Mouse (Mus musculus): ENCODE measurements around the gene Mpp3. TPM values are rescaled to one million over a fixed set of nuclear protein-coding genes. Genes with fewer than 3 reads are reported as not detected.

The Mpp3 gene
- not detected in 4 replicates for total RNA-seq (2023; ENCODE audit: inconsistent age)

DNA sequence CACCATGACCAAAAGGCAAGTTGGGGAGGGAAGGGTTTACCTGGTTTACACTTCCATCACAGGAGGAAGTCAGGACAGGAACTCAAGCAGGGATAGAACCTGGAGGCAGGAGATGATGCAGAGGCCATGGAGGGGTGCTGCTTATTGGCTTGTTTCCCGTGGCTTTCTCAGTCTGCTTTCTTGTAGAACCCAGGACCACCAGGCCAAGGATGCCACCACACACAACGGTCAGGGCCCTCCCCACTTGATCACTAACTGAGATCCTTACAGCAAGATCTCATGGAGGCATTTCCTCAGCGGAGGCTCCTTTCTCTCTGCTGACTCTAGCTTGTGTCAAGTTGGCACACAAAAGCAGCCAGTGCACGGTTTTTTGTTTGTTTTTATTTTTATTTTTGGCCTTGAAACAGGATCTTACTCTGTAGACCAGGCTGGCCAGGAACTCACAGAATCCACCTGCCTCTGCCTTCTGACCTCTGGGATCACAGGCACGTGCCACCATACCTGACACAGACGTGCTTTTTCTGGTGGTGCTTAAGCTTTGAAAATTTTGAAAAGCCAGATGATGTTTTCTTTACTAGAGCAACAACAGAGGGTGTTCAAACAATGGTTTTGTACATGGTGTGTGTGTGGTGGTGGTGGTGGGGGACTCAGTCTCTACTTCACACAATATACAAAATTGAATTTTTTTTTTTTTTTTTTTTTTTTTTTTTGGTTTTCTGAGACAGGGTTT, at the start of gene Mpp3:
Mpp3 (minus strand) TSS at position 375 of the 730 bp plus-strand sequence.

DNA sequence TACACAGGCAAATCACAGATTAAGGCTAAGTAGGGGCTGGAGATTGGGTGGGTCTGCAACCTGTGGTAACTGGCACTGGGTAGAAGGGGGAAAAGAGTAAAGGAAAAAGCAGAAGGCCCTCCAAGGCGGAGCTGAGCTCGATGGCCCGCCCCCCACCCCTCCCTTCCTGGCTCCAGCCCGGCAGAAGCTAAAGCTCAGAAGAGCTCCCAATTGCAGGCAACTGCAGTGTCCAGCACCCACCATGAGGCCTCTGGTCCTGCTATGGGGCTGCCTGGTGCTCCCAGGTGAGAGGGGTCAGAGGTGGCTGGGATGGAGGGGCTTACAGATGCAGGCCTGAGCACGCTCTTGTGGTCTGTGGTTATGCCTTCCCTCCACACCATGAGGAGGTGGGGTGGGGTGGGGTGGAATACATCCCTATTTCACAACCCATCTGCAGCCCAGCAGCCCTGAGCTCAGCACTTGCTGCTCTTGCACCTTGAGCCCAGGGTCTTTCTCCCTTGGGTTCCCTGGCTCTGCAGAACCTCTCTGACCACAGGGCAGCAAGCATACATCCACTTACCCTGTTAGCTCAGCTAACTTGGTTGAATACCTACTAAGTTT, 13.2 kb upstream of the Mpp3 start, which contains the start of gene Cd300lg:
Cd300lg (plus strand) TSS at position 160 of the 600 bp plus-strand sequence.

DNA sequence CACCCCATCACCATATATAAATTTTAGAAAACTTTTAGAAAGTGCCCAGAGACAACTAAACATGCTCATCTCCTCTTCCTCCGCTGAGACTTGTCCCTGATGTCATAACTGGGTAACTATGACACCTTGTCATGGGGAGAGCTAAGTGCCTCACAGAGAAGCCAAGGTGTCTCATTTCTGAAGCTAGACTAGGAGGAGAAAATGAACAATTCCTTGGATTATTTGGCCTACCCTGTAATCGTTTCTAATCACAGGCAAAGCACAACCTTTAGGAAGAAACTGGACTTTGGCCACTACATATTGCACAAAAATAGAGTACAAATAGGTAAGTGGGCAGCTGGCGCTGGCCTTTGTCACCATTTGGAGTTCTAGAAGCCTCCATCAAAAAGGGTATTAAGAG, 41.3 kb downstream of the Mpp3 start, which contains the start of gene Dusp3:
Dusp3 (minus strand) TSS at position 101 of the 400 bp plus-strand sequence.

DNA sequence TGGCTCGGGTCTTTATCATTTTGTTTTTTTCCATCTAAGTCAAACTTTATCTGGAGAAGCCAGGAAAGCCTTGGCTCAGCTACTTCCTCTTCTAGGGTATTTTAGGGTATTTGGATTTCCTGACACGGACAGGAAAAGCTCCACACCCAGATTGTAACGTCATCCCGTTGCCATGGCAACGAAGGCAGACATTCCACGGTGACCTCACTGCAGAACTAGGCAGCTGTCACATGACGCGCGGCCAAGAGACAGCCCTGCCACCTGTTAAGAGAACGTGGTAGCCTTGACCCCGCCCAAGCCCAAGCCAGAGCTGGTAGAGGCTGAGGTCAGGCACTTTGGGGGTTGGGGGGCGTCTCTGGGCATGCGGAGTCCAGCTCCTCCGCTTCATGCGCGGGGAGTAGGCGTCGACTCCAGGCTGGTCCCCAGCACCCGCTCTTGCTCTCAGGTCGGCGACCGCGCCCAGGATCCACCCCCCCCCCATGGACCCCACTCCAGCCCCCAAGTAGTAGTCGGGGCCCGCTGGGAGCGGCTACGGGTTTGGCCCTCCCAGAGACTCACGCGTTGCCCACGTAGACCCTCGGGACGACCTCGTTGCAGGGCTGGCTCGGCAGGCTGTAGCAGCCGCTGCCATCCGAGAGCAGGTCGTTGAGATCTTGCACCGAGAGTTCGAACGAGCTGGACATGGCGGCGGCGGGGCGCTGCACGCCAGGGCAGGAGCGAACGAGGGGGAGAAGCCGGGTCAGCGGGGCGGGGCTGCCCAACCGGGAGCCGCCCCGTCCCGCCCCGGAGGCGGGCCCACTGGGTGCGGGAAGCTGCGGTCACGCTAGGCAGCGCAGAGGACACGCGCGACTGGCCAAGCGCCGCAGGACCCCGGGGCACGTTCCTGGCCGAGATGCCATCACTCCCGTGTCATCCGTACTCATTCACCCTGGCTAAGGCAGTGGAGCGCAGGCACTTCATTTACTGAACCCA, 43.9 kb downstream of the Mpp3 start, which contains the start of gene Cfap97d1:
Cfap97d1 (plus strand) TSS at position 226 of the 972 bp plus-strand sequence.

DNA sequence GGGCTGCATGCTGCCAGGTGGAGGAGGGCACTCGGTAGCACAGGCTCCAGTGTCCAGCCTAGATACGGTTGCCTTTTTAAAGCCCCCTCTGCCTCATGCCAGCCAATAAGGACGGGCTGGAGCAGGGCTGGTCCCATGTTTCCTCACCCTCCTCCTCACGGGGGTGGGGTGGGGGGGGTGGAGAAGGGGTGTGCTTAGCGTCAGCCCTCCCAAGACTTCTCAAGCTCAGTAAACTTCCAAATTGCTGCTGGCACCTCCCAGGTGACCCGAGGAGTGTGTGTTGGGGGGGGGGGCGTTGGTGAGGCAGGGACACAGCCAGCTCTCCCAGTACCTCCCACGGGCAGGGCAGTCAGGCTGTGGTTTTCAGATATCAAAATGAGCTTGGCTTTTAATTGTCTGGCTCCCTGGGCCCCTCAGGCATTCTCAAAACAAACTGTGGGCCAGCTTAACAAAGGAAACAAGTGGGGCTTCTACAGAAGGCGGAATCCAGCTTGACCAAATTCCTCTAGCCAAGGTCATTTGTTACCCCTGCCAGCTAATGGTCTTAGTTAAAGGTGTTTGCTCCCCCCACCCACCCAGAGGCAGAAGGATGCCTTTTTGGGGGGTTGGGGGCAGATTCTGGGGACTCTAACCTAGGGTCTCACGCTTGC, 61.2 kb downstream of the Mpp3 start, which contains the start of gene Sost:
Sost (minus strand) TSS at position 51 of the 650 bp plus-strand sequence.

Other genes with a start within 250 kb of the Mpp3 start
- gene Etv4, start 243.1 kb downstream of the Mpp3 start, total RNA-seq (2023; ENCODE audit: inconsistent age) = not detected in 4 replicates
- 0.64 to 1.0 TPM (median 0.83 TPM) in 4 replicates for gene Meox1, start 134.1 kb downstream of the Mpp3 start, total RNA-seq (2023; ENCODE audit: inconsistent age)
- not detected in 4 replicates for gene Sost, start 61.4 kb downstream of the Mpp3 start, total RNA-seq (2023; ENCODE audit: inconsistent age)
- gene Cfap97d1, start 44.2 kb downstream of the Mpp3 start, total RNA-seq (2023; ENCODE audit: inconsistent age) = not detected in 4 replicates
- 28.7 to 32.8 TPM (median 30.5 TPM) in 4 replicates for gene Dusp3, start 41.4 kb downstream of the Mpp3 start, total RNA-seq (2023; ENCODE audit: inconsistent age)
- gene Cd300lg, start 13.0 kb upstream of the Mpp3 start, total RNA-seq (2023; ENCODE audit: inconsistent age) = not detected in 4 replicates
- gene Mpp2, start 60.1 kb upstream of the Mpp3 start, total RNA-seq (2023; ENCODE audit: inconsistent age) = not detected in 4 replicates
- not detected in 4 replicates for gene Ppy, start 72.9 kb upstream of the Mpp3 start, total RNA-seq (2023; ENCODE audit: inconsistent age)
- not detected in 4 replicates for gene Pyy, start 79.4 kb upstream of the Mpp3 start, total RNA-seq (2023; ENCODE audit: inconsistent age)
- not detected in 4 replicates for gene Nags, start 117.1 kb upstream of the Mpp3 start, total RNA-seq (2023; ENCODE audit: inconsistent age)
- gene Tmem101, start 127.9 kb upstream of the Mpp3 start, total RNA-seq (2023; ENCODE audit: inconsistent age) = 6.8 to 13.3 TPM (median 10.4 TPM) in 4 replicates
- gene Lsm12, start 156.8 kb upstream of the Mpp3 start, total RNA-seq (2023; ENCODE audit: inconsistent age) = 50.5 to 63.1 TPM (median 55.9 TPM) in 4 replicates
- gene G6pc3, start 161.2 kb upstream of the Mpp3 start, total RNA-seq (2023; ENCODE audit: inconsistent age) = 37.1 to 44.6 TPM (median 41.9 TPM) in 4 replicates
- 121 to 153 TPM (median 136 TPM) in 4 replicates for gene Hdac5, start 201.7 kb upstream of the Mpp3 start, total RNA-seq (2023; ENCODE audit: inconsistent age)
- 0.51 to 2.6 TPM (median 1.4 TPM) in 4 replicates for gene BC030867, start 220.4 kb upstream of the Mpp3 start, total RNA-seq (2023; ENCODE audit: inconsistent age)
- not detected in 4 replicates for gene Asb16, start 240.3 kb upstream of the Mpp3 start, total RNA-seq (2023; ENCODE audit: inconsistent age)

Data from B cell, adult (primary cell).